Comparison of ENCODE assay signal across 21 mouse cellular contexts in genomic region chr2:120331575-120331974, GRCm38 (mm10). TPM values are rescaled to one million over a fixed set of nuclear protein-coding genes. Genes with fewer than 3 reads are reported as not detected.
"Had no signal": no experiment of that assay in that cellular context is flagged by ENCODE, and none has a peak within 500 bp of the region (broad histone marks: within the 10 kb centered on the region; RNA-seq: fewer than 3 reads in every experiment).

No protein-coding gene starts in this region.

- H3K4me3 ChIP-seq: layer of hippocampus, adult 2 months; limb, embryonic 15.5 days; liver, embryonic 12.5 days; midbrain, embryonic 10.5 days; neural tube, embryonic 12.5 days; stomach, embryonic 15.5 days had no signal

- DNase-seq: kidney, adult 18-20 months; kidney, postnatal 10 days; kidney, postnatal 4 days; lung, embryonic 14.5 days; lung, postnatal 10 days; lung, postnatal 4 days; midbrain, embryonic 14.5 days; thymus, postnatal 36 days had no signal

- H3K4me1 ChIP-seq: liver, embryonic 12.5 days; midbrain, embryonic 10.5 days; neural tube, embryonic 12.5 days; stomach, embryonic 15.5 days had no signal

- ATAC-seq: inflammation-experienced regulatory T-cells, adult 6 months; liver, embryonic 12.5 days had no signal

- H3K9me3 ChIP-seq: limb, embryonic 15.5 days; liver, embryonic 12.5 days; midbrain, embryonic 10.5 days; neural tube, embryonic 12.5 days; stomach, embryonic 15.5 days had no signal

- H3K27ac ChIP-seq: layer of hippocampus, adult 2 months; limb, embryonic 15.5 days; liver, embryonic 12.5 days; midbrain, embryonic 10.5 days; neural tube, embryonic 12.5 days; stomach, embryonic 15.5 days had no signal

- H3K9ac ChIP-seq: limb, embryonic 15.5 days; liver, embryonic 12.5 days; lung, embryonic 14.5 days; neural tube, embryonic 12.5 days; stomach, embryonic 15.5 days had no signal

- H3K27me3 ChIP-seq: limb, embryonic 15.5 days; liver, embryonic 12.5 days; neural tube, embryonic 12.5 days; stomach, embryonic 15.5 days had no signal

- H3K4me2 ChIP-seq: limb, embryonic 15.5 days; liver, embryonic 12.5 days; lung, embryonic 14.5 days; neural tube, embryonic 12.5 days; stomach, embryonic 15.5 days had no signal

RNA-seq across cellular contexts. Expression of gene Pla2g4f, which starts 17.6 kb away (rescaled TPM):
- total RNA-seq: layer of hippocampus, adult 2 months; layer of hippocampus, postnatal 10 days; left cerebral cortex, postnatal 36 days had no signal
- polyA plus RNA-seq: kidney, embryonic 14.5 days; liver, embryonic 12.5 days; liver, embryonic 16.5 days; midbrain, embryonic 10.5 days; midbrain, embryonic 14.5 days; neural tube, embryonic 12.5 days had no signal

RNA-seq across cellular contexts. Expression of gene Pla2g4d, which starts 42.6 kb away (rescaled TPM):
- total RNA-seq: layer of hippocampus, adult 2 months; megakaryocyte, adult 5-6 weeks; neutrophil, adult 5-6 weeks had no signal
- polyA plus RNA-seq: inflammation-experienced regulatory T-cells, adult 6 months; kidney, embryonic 14.5 days; liver, embryonic 12.5 days; liver, embryonic 16.5 days; lung, embryonic 14.5 days; midbrain, embryonic 14.5 days; stomach, embryonic 15.5 days had no signal
